Mouse (Mus musculus): ENCODE measurements around the gene 4833439L19Rik. TPM values are rescaled to one million over a fixed set of nuclear protein-coding genes. Genes with fewer than 3 reads are reported as not detected.

4833439L19Rik gene
- polyA plus RNA-seq, 1 experiment from 2014 or later, result 136 TPM

DNA sequence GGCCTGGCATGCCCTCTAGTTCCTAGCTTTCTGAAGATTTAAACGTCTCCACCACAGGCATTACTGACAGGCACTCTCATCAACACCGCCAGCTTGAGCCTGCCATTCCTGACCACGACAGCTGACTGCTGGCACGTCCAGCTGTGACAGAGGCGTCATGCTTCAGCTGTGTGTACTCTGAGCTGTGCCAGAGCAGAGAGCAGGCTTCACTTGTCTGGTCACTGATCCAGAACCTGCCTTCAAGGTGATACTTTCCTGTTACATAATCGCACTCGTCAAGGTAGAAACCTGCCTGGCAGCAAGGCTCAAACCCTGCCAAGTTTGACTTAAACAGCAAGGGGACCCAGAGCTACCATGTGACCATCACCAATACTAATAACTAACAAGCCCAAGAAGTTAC lies 2.7 kb downstream of the 4833439L19Rik start:
- no peak overlapping the region for H3K9ac ChIP-seq (ENCODE audit: low read length)
- H3K36me3 ChIP-seq (ENCODE audit: control insufficient read depth, insufficient read depth), result peaks cover 35% of the 10 kb centered on the region
- WGBS, result 63% methylated on average over 7 of the region's 7 CpGs
- no peak for ATAC-seq (replicated peaks; ENCODE audit: extremely low read depth, insufficient read depth, low FRiP score)
- H3K4me3 ChIP-seq (ENCODE audit: low read length), result no peak overlapping the region
- H3K4me2 ChIP-seq (ENCODE audit: low read depth, low read length), result no peak overlapping the region
- no peak overlapping the region for H3K27ac ChIP-seq (ENCODE audit: low read length)
- peaks cover 7% of the 10 kb centered on the region for H3K4me1 ChIP-seq (ENCODE audit: control insufficient read depth, insufficient read depth, low read length)
- H3K27me3 ChIP-seq (ENCODE audit: control insufficient read depth, insufficient read depth, low read length), result no peaks in the 10 kb centered on the region
- H3K9me3 ChIP-seq (replicated peaks; ENCODE audit: control insufficient read depth, low read length), result no peaks in the 10 kb centered on the region

DNA sequence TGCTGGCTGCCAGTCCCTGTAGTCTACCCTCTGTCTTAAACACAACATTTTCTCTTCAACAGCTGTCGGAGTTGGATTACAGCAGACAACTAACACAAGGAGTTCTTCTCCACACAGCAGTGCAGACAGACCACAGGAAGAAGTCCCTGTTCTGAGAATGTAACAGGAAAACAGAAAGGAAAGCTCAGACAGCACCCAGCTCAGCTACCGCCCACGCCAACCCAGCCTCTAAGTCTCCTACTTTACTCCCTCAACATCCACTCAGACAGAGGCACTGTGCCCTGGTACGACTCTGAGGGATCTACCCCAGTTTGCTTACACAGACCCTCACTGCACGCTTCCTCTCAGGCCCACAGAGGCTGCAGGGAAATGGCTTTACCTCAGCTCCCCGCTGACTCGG lies 4.6 kb downstream of the 4833439L19Rik start:
- Histone ChIP-seq H3K4me2 (ENCODE audit: low read depth, low read length) (no peak overlapping the region), H3K9me3 (replicated peaks; ENCODE audit: control insufficient read depth, low read length) (no peaks in the 10 kb centered on the region), H3K4me1 (ENCODE audit: control insufficient read depth, insufficient read depth, low read length) (peaks cover 7% of the 10 kb centered on the region), H3K27ac (ENCODE audit: low read length) (no peak overlapping the region), H3K4me3 (ENCODE audit: low read length) (no peak overlapping the region), H3K36me3 (ENCODE audit: control insufficient read depth, insufficient read depth) (peaks cover 51% of the 10 kb centered on the region), H3K27me3 (ENCODE audit: control insufficient read depth, insufficient read depth, low read length) (no peaks in the 10 kb centered on the region), H3K9ac (ENCODE audit: low read length) (no peak overlapping the region)
- no peak for ATAC-seq (replicated peaks; ENCODE audit: extremely low read depth, insufficient read depth, low FRiP score)
- WGBS, result 89% methylated on average over 7 of the region's 7 CpGs

DNA sequence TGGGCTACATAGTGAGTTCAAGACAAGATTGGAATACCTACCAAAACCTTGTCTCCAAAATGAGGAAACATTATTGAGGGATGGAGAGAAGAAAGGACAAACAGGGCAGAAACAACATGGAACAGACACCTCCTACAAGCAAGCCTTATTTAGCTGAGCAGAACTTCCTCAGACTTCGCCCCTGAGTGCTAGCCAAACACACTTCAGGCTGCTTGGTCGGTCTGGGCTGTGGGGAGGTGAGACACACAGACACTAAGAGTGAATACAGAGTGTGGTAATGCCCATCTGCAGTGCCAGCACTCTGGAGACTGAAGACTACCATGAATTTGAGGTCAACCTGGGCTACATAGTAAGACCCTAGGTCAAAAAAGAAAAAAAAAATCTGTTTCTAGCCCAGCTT lies 5.6 kb downstream of the 4833439L19Rik start:
- no peak for ATAC-seq (replicated peaks; ENCODE audit: extremely low read depth, insufficient read depth, low FRiP score)
- peaks cover 55% of the 10 kb centered on the region for H3K36me3 ChIP-seq (ENCODE audit: control insufficient read depth, insufficient read depth)
- WGBS, result 92% methylated on average over 2 of the region's 2 CpGs

DNA sequence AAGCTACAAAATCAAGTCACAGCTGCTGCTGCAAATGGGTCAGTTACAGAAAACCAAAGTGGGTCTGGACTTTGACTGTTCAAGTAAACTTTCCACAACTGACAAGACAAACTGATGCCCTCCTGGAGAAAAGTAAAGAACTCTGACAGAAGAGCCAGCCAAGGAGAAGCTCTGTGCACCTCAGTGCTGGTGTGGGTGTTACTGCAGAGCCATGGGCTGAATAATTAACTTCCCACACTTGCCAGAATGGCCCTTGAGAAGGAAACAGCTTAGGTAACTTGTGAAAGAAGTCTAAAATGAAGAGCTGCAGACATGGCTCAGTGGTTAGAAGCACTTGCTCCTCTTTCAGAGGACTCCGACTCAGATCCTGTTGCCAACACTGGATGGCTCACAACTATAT lies 7.6 kb downstream of the 4833439L19Rik start:
- no peak overlapping the region for H3K27ac ChIP-seq (ENCODE audit: low read length)
- H3K36me3 ChIP-seq (ENCODE audit: control insufficient read depth, insufficient read depth), result peaks cover 65% of the 10 kb centered on the region
- no peak overlapping the region for H3K9ac ChIP-seq (ENCODE audit: low read length)
- no peak overlapping the region for H3K4me3 ChIP-seq (ENCODE audit: low read length)
- 90% methylated on average over 1 of the region's 1 CpGs for WGBS
- no peak for ATAC-seq (replicated peaks; ENCODE audit: extremely low read depth, insufficient read depth, low FRiP score)
- no peaks in the 10 kb centered on the region for H3K4me1 ChIP-seq (ENCODE audit: control insufficient read depth, insufficient read depth, low read length)
- H3K27me3 ChIP-seq (ENCODE audit: control insufficient read depth, insufficient read depth, low read length), result no peaks in the 10 kb centered on the region
- no peak overlapping the region for H3K4me2 ChIP-seq (ENCODE audit: low read depth, low read length)
- H3K9me3 ChIP-seq (replicated peaks; ENCODE audit: control insufficient read depth, low read length), result no peaks in the 10 kb centered on the region

More for the DNA sequence above, 5.6 kb downstream of the 4833439L19Rik start:
- no peak overlapping the region for H3K4me3 ChIP-seq (ENCODE audit: low read length)
- no peak overlapping the region for H3K9ac ChIP-seq (ENCODE audit: low read length)
- H3K4me2 ChIP-seq (ENCODE audit: low read depth, low read length), result no peak overlapping the region
- H3K9me3 ChIP-seq (replicated peaks; ENCODE audit: control insufficient read depth, low read length), result no peaks in the 10 kb centered on the region
- no peaks in the 10 kb centered on the region for H3K27me3 ChIP-seq (ENCODE audit: control insufficient read depth, insufficient read depth, low read length)
- peaks cover 7% of the 10 kb centered on the region for H3K4me1 ChIP-seq (ENCODE audit: control insufficient read depth, insufficient read depth, low read length)
- no peak overlapping the region for H3K27ac ChIP-seq (ENCODE audit: low read length)

DNA sequence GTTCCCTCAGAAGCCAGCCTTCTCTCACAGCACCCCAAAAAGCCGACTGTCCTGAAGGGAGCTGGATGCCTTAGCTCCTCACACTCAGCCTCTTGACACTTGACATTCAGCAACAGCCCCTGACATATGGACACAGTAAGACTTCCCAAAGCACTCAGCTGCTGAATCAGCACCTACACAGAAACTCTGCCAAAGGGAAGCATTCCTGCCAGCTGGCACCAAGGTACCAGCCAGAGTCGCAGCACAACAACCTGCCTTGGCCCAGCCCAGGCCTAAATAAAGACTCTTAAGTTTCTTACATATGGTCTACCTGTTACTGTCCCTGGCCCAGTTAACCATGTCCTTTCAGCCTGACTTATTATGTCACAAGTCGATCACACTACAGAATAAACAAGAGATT lies 8.4 kb downstream of the 4833439L19Rik start:
- Histone ChIP-seq H3K4me1 (ENCODE audit: control insufficient read depth, insufficient read depth, low read length) (no peaks in the 10 kb centered on the region), H3K9me3 (replicated peaks; ENCODE audit: control insufficient read depth, low read length) (no peaks in the 10 kb centered on the region), H3K27me3 (ENCODE audit: control insufficient read depth, insufficient read depth, low read length) (no peaks in the 10 kb centered on the region), H3K36me3 (ENCODE audit: control insufficient read depth, insufficient read depth) (peaks cover 66% of the 10 kb centered on the region), H3K9ac (ENCODE audit: low read length) (no peak overlapping the region), H3K27ac (ENCODE audit: low read length) (no peak overlapping the region), H3K4me2 (ENCODE audit: low read depth, low read length) (no peak overlapping the region), H3K4me3 (ENCODE audit: low read length) (no peak overlapping the region)
- WGBS, result 85% methylated on average over 3 of the region's 3 CpGs
- ATAC-seq (replicated peaks; ENCODE audit: extremely low read depth, insufficient read depth, low FRiP score), result no peak

DNA sequence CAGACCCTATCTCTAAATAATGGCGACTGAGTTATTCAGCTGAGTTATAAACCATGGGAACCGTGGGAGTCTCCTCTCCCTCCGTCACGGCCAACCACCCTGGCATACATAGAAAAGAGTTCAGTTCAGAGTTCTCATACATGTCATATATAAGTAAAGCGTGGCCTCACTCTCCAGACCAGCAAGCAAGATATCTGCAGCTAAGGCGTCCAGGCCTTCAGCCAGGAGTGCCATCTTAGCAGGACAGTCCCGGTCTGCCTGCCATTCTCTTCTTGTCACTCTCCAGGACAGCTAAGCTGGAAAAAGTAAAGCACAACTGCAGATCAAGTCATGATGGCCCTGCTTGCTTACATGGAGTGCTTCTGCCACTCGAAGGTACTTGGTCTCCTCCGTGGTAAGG lies 9.1 kb downstream of the 4833439L19Rik start:
- no peaks in the 10 kb centered on the region for H3K9me3 ChIP-seq (replicated peaks; ENCODE audit: control insufficient read depth, low read length)
- H3K9ac ChIP-seq (ENCODE audit: low read length), result no peak overlapping the region
- no peak overlapping the region for H3K27ac ChIP-seq (ENCODE audit: low read length)
- no peak overlapping the region for H3K4me3 ChIP-seq (ENCODE audit: low read length)
- ATAC-seq (replicated peaks; ENCODE audit: extremely low read depth, insufficient read depth, low FRiP score), result no peak
- H3K4me1 ChIP-seq (ENCODE audit: control insufficient read depth, insufficient read depth, low read length), result no peaks in the 10 kb centered on the region
- 93% methylated on average over 9 of the region's 9 CpGs for WGBS
- peaks cover 69% of the 10 kb centered on the region for H3K36me3 ChIP-seq (ENCODE audit: control insufficient read depth, insufficient read depth)
- no peaks in the 10 kb centered on the region for H3K27me3 ChIP-seq (ENCODE audit: control insufficient read depth, insufficient read depth, low read length)
- no peak overlapping the region for H3K4me2 ChIP-seq (ENCODE audit: low read depth, low read length)

DNA sequence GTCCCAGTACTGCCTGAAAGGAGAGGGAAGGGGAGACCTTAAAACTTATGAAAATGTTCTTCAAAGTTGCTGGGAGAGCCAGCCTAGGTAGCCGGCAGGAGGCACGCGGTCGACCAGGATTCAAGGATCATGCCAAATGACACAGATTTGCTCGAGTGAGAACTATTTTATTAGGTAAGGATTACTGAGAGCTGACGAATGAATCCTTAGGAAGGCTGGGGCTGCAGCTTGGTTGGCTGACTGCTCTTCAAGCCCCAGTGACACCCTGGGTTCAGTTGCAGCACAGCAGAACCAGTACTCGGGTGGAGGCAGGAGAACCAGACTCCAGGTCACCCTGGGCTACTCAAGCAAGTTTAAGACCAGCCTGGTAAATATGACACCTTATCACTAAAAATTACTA lies 17.2 kb downstream of the 4833439L19Rik start:
- peaks cover 34% of the 10 kb centered on the region for H3K36me3 ChIP-seq (ENCODE audit: control insufficient read depth, insufficient read depth)
- no peaks in the 10 kb centered on the region for H3K4me1 ChIP-seq (ENCODE audit: control insufficient read depth, insufficient read depth, low read length)
- 79% methylated on average over 7 of the region's 7 CpGs for WGBS

DNA sequence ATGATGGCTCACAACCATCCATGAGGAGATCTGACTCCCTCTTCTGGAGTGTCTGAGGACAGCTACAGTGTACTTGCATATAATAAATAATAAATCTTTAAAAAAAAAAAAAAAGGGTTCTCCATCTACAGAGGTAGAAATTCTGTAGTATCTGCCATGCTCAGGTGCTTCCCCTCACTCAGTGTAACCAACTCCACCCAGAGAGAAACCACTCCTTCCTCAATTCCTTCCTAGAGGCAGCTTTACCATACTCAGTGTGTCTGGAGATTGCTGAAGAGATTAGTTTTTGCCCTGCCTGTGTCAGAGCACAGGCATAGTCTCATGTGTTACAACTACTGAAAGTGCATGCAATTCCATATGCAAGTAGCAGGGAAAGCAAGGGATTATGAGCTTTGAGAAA lies 33.1 kb downstream of the 4833439L19Rik start:
- H3K4me1 ChIP-seq (ENCODE audit: control insufficient read depth, insufficient read depth, low read length), result no peaks in the 10 kb centered on the region
- H3K27ac ChIP-seq (ENCODE audit: low read length), result no peak overlapping the region
- H3K27me3 ChIP-seq (ENCODE audit: control insufficient read depth, insufficient read depth, low read length), result no peaks in the 10 kb centered on the region
- H3K4me2 ChIP-seq (ENCODE audit: low read depth, low read length), result no peak overlapping the region
- H3K9ac ChIP-seq (ENCODE audit: low read length), result no peak overlapping the region
- no peak overlapping the region for H3K4me3 ChIP-seq (ENCODE audit: low read length)
- no peaks in the 10 kb centered on the region for H3K9me3 ChIP-seq (replicated peaks; ENCODE audit: control insufficient read depth, low read length)
- H3K36me3 ChIP-seq (ENCODE audit: control insufficient read depth, insufficient read depth), result peaks cover 28% of the 10 kb centered on the region
- no peak for ATAC-seq (replicated peaks; ENCODE audit: extremely low read depth, insufficient read depth, low FRiP score)

More for the DNA sequence above, 17.2 kb downstream of the 4833439L19Rik start:
- H3K4me2 ChIP-seq (ENCODE audit: low read depth, low read length), result no peak overlapping the region
- no peaks in the 10 kb centered on the region for H3K27me3 ChIP-seq (ENCODE audit: control insufficient read depth, insufficient read depth, low read length)
- H3K27ac ChIP-seq (ENCODE audit: low read length), result no peak overlapping the region
- no peak overlapping the region for H3K4me3 ChIP-seq (ENCODE audit: low read length)
- H3K9ac ChIP-seq (ENCODE audit: low read length), result no peak overlapping the region
- ATAC-seq (replicated peaks; ENCODE audit: extremely low read depth, insufficient read depth, low FRiP score), result no peak
- no peaks in the 10 kb centered on the region; the same call in 1 of the 2 replicates for H3K9me3 ChIP-seq (replicated peaks; ENCODE audit: control insufficient read depth, low read length)

DNA sequence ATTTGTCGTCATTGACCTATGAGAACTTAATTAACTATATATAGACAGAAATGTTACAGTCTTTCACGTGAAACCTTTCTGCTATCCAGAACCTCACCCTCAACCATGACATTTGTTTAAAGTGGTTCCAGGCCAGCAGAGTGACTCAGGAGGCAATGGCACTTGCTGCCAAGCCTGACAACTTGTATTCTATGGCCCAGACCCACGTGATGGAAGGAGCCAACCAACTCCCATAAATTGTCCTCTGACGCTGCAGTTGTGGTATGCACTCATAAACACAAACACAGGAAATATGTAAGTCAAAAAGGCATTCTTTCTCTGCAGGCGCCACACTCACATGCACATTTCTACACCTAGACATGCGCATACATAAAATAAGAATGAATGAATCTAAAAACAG lies 38.1 kb downstream of the 4833439L19Rik start:
- WGBS, result 85% methylated on average over 6 of the region's 6 CpGs
- H3K36me3 ChIP-seq (ENCODE audit: control insufficient read depth, insufficient read depth), result peaks cover 37% of the 10 kb centered on the region

DNA sequence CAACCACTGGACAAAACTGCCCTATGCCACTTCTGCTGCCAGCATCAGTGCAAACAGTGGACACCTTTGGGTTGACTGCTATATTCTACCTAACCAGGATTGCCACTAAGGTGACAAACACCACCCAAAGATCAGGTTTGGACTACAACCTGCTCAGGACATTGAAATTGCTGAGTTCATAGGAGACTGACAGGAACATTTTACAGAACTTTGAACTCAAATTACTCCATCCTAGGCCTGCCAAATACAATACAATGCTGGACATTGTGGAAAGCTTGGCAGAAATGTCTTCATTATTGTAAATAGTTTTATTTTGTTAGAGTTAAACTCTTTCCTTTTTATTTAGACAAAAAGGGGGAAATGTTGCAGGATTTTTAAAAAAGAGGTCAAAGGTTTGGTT lies 44.1 kb downstream of the 4833439L19Rik start:
- H3K27me3 ChIP-seq (ENCODE audit: control insufficient read depth, insufficient read depth, low read length), result no peaks in the 10 kb centered on the region
- H3K4me1 ChIP-seq (ENCODE audit: control insufficient read depth, insufficient read depth, low read length), result no peaks in the 10 kb centered on the region
- H3K27ac ChIP-seq (ENCODE audit: low read length), result no peak overlapping the region
- H3K4me3 ChIP-seq (ENCODE audit: low read length), result no peak overlapping the region
- no peak overlapping the region for H3K9ac ChIP-seq (ENCODE audit: low read length)
- peaks cover 14% of the 10 kb centered on the region for H3K36me3 ChIP-seq (ENCODE audit: control insufficient read depth, insufficient read depth)
- no peaks in the 10 kb centered on the region for H3K9me3 ChIP-seq (replicated peaks; ENCODE audit: control insufficient read depth, low read length)
- ATAC-seq (replicated peaks; ENCODE audit: extremely low read depth, insufficient read depth, low FRiP score), result no peak
- no peak overlapping the region for H3K4me2 ChIP-seq (ENCODE audit: low read depth, low read length)

More for the DNA sequence above, 38.1 kb downstream of the 4833439L19Rik start:
- H3K4me2 ChIP-seq (ENCODE audit: low read depth, low read length), result no peak overlapping the region
- ATAC-seq (replicated peaks; ENCODE audit: extremely low read depth, insufficient read depth, low FRiP score), result no peak
- no peaks in the 10 kb centered on the region for H3K9me3 ChIP-seq (replicated peaks; ENCODE audit: control insufficient read depth, low read length)
- H3K27ac ChIP-seq (ENCODE audit: low read length), result no peak overlapping the region
- H3K9ac ChIP-seq (ENCODE audit: low read length), result no peak overlapping the region
- H3K4me1 ChIP-seq (ENCODE audit: control insufficient read depth, insufficient read depth, low read length), result no peaks in the 10 kb centered on the region
- no peaks in the 10 kb centered on the region for H3K27me3 ChIP-seq (ENCODE audit: control insufficient read depth, insufficient read depth, low read length)
- H3K4me3 ChIP-seq (ENCODE audit: low read length), result no peak overlapping the region

Data from heart, embryonic 16.5 days (tissue).